Mouse (Mus musculus): ENCODE measurements around the gene Zfpm1.

Zfpm1 gene

DNA sequence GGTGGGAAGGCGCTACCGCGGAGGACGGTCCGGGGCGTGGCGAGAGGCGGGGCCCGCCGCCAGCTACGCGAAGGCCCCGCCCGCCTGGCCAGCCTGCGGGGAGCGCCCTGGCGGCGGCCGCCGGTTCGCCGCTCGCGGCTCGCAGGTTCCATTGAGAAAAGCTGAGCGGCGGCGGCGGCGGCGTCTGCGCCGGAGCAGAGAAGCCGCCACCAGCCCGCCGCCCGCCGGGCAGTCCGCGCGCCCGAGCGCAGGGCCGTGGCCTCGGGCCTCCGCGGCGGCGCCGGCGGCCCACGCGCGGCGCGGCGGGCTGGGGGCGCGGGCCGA is at the start of gene Zfpm1:
Zfpm1 (plus strand) TSS at position 107 of the 324 bp plus-strand sequence.
- DNase-seq (ENCODE audit: low spot score in 2 of 2): no peak

DNA sequence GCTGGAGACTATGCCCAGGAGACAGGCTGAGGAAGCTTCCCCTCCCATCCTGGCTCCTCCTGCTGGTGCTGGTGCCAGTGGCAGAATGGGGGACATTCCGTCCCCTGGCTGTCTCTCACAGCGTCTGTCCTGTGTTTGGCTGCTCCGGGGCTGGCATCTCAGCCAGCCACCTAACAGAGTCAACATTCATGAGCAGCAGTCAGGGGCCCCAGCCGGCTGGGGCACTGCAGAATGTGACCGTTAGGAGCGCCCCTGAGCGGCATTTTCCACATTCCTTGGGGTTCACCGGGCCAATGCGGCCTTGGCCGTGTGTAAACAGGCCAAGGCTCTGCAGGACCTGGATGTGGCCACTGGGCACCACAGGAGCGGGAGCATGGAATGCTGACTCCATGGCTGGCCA is 47.9 kb upstream of the Zfpm1 start:
- DNase-seq (ENCODE audit: low spot score in 2 of 2): peak; percentile 72 to 77

- no peak for DNase-seq (ENCODE audit: low spot score in 2 of 2)
These were observed 45.4 kb upstream of the Zfpm1 start for GRCm38 (mm10) chr8:122236521-122236920.

- DNase-seq (ENCODE audit: low spot score in 2 of 2): peak; percentile 39 to 56
These were observed 43.7 kb upstream of the Zfpm1 start for GRCm38 (mm10) chr8:122238225-122238624.

DNA sequence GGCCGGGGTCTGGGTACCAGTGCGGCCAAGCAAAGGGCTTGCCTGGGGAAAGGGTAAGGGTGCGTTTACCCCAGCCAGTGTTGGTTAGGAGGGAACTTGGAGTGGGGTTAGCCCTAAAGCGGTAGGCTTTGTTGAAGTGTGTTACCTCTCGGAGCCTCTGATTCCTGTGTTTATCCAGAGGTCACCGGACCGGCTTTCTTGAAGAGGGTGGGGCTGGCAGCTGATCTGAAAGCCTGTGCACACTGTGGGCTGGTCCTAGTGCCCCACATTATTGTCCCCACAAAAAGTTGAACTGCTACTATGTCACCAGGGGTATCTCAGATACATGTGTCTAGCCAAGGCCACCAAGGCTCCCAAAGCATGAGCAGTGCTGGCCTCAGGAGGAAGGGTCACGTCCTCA is 43.2 kb upstream of the Zfpm1 start:
- DNase-seq (ENCODE audit: low spot score in 2 of 2): no peak

GRCm38 (mm10) chr8:122240241-122241026 is 41.5 kb upstream of the Zfpm1 start:
- DNase-seq (ENCODE audit: low spot score in 2 of 2): no peak

DNA sequence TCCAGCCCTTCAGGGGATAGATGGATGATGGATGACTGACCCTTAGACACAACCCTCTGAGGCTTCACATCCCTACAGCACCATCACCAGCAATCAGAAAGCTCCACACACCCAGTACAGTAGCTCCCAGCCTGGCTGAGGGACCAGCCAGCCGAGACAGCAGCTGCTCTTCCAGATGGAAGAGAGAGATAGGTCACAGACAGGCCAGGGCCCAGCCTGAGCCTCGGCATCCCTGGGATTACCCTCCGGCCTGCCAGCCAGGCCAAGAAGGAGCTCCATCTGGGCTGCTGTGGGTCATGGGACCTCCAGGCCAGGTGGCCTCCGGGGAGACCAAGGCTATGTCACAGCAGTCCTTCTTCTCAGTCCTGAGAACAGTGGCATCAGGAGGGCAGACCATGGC is 38.6 kb upstream of the Zfpm1 start:
- DNase-seq (ENCODE audit: low spot score in 2 of 2): no peak

DNA sequence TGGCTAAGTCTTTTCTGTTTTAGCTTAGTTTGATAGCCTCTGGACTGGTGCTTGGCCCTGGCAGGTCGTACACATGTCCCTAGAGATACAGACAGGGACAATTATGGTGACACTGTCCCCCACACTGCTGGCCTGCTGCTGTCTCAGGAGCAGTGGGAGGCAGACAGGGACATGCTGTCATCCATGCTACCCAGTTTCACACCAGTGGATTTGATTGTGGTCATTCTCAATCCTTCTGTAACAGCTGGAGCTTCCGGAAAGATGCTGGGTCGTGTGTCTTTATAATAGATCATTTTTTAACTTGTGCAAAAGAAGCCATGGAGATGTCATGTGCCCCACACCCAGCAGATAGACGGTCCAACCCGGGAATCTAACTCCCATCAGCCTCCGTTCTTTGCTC is 36.8 kb upstream of the Zfpm1 start:
- no peak for DNase-seq (ENCODE audit: low spot score in 2 of 2)

DNA sequence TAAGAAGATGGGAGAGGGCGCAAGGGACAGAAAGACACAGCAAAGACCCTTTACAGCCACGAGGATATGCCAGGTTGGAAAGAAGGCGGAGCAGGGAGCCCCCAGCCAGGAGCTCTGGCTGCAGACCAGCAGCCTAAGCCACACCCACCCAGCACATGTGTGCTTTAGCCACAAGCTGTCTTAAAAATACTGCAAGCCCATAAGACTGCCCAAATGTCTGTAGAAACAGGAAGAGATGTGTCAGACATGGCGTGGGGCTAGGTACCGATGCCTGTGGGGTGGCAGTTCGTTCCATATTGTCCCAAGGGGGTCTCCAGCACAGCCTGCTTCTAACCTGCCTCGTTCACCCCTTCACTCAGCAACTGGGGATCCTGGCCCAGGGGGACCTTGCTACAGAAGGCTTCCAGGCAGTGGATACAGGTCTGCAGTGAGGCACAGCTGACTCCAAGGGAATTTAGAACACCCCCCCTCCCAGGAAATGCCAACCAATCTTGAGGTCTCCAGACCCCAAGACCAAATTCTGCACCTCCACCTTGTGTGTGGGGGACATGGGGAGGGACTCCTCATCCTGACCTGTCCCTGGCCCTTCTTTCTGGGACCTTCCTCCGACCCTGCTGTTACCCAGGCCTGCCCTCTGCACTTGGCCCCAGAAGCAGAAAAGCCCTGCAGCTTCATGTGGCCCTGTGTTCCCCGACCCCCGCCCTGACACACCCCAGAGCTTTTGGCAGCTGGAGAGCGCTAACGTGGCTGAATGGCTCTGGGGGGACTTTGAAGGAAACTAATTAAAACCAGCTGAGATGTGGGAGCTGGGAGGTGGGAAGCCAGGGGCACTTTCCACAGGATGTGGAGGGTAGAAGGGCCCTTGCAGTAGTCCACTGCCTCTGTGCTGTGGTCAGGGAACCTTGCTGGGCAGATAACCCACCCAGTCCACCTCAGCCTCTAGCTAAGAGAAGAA is 35.4 kb upstream of the Zfpm1 start:
- DNase-seq (ENCODE audit: low spot score in 2 of 2): no peak

- DNase-seq (ENCODE audit: low spot score in 2 of 2): no peak
These were observed 30.2 kb upstream of the Zfpm1 start for GRCm38 (mm10) chr8:122251739-122252138.

- no peak for DNase-seq (ENCODE audit: low spot score in 2 of 2)
These were observed 29.6 kb upstream of the Zfpm1 start for GRCm38 (mm10) chr8:122252366-122252765.

GRCm38 (mm10) chr8:122259351-122259750 is 22.6 kb upstream of the Zfpm1 start:
- peak; percentile 47 to 53 for DNase-seq (ENCODE audit: low spot score in 2 of 2)

DNA sequence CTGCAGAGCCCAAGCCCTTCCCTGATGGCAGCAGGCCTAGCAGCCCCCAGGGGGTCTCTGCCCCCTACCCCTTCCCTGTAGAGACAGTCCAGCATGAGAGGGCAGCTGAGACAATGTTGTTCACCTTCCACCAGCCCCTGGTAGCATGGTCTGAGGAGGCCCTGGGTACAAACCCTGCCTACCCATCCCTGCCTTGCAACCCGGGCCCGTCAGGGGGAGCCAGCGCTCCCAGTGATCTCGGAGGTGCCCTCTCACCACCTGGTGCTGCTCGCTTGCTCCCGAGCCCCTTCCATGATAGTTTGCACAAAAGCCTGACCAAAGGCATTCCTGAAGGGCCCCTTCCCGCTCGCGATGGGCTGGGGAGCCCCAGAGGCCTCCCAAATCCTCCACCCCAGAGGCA is 21.2 kb upstream of the Zfpm1 start:
- DNase-seq (ENCODE audit: low spot score in 2 of 2): no peak

GRCm38 (mm10) chr8:122262835-122263234 is 19.1 kb upstream of the Zfpm1 start:
- no peak for DNase-seq (ENCODE audit: low spot score in 2 of 2)

DNA sequence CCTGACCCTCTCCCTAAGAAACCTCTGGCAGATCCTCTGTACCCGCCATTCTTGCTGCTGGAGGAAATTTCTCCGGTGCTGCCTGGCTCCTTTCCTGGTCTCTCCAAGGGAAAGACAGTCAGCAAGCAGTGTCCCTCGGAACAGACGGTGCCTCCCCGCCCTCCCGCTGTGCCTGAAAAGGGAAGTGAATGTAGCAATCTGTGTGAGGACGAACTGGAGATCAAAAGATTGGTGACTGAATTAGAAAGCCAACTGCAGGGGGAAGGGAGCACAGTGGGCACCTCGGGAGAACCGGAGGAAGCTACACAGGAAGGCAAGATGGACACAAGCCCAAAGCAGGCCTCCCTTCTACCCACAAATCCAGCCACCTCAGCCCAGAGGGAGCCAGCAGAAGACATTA is 17.7 kb upstream of the Zfpm1 start:
- DNase-seq (ENCODE audit: low spot score in 2 of 2): no peak

DNA sequence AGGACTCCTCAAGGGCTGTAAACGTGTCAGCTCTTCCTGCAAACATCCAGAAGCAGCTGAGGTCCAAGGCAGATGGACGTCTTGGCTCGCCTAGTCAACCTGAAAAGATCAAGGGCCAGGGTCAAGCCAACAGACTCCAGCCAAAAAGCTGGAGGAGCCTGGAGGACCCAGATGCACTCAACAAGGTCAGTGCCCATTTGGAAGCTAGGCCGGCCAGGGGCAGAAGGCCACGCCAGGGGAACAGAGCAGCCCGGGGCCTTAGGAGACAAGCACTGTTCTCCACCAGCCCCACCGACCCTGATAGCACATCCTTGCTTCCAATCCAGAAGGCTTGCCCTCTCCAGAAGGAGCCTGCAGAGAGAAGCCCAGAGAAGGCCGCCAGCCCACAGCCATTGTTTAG is 16.4 kb upstream of the Zfpm1 start:
- no peak for DNase-seq (ENCODE audit: low spot score in 2 of 2)

GRCm38 (mm10) chr8:122266867-122267266 is 15.1 kb upstream of the Zfpm1 start:
- no peak for DNase-seq (ENCODE audit: low spot score in 2 of 2)

DNA sequence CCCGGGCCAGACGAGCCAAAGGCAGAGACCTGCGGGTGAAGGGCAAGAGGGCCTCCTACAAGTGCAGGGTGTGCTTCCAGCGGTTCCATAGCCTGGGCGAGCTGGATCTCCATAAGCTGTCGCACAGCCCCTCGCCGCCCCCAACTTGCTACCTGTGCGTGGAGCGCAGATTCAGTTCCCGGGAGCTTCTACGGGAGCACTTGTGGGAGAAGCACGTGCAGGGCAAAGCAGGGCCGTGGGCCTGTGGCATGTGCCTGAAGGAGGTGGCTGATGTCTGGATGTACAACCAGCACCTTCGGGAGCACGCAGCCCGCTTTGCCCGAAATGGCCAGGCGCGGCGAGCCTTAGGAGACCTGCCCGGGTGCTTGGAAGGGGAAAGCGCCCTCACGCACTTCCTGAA is 13.1 kb upstream of the Zfpm1 start:
- no peak for DNase-seq (ENCODE audit: low spot score in 2 of 2)

DNA sequence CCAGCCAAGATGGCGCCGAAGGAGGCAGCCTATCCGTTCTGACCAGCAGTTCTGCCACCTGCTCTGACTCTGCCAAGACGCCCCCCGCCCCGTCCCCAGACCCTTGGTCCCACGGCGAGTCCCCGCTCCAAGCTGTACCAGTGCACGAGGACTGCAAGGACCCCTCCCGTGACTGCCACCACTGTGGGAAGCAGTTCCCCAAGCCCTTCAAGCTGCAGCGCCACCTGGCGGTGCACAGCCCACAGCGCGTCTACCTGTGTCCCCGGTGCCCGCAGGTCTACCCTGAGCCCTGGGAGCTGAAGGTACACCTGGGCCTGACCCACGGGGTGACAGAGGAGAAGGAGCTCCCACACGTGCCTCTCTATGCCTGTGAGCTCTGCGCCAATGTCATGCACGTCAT is 12.5 kb upstream of the Zfpm1 start:
- peak in 1 of 2 experiments; percentile 58 for DNase-seq (ENCODE audit: low spot score in 2 of 2)

DNA sequence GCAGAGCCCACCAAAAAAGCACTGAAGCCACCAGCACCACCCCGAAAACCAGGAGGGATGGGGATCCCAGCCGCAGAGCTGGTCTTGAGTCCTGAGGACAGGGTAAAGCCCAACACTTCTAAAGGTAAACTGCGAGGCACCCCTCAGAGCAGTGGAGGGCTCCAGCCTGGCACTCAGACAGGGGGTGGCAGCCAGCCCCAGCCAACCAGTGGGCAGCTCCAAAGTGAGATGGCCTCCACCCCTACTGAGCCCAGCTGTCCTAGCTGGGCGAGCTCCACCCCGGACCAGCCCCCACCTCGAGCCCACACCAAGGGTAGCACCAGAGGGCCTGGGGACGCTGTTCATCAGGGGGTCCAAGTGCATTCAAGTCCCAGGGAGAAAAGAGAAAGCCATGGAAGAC is 11.4 kb upstream of the Zfpm1 start:
- DNase-seq (ENCODE audit: low spot score in 2 of 2): no peak

DNA sequence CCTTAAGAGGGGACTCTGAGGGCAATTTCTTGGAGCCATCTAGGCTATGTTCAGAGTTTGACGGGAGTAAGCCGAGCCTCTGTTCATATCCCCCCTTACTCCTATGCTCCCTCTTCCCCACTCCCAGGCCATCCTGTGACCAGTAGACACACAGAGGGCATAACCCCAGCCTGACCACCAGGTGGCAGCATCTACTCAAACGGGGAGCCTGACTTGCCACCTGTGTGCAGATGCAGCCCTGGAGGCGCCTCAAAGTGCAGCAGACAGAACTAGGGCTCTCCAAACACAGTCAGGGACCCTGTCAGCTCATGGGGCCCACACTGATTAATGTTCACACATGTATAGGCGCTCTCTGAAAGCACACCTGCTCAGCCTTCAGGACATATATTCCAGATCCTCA is 8.8 kb upstream of the Zfpm1 start:
- peak; percentile 54 to 69 for DNase-seq (ENCODE audit: low spot score in 2 of 2)

DNA sequence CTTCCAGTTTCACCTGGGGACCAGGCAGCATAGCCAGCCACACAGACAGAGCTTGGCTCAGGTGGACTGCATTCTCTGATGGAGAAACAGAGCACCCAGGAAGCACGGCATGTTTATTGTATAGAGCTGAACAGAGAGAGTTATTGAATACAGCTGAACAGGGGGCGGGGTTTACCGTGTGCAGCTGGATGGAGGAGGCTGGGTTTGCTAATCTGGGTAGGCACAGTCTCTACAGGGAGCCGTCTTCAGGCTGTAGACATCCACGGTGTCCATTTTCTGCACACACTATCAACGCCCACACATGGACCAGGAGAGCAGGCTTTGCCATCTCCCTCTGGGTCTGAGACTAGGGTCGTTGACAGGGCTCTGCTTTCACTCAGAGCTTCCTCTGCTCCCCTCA is 8.1 kb upstream of the Zfpm1 start:
- no peak for DNase-seq (ENCODE audit: low spot score in 2 of 2)
